Mouse (Mus musculus): ENCODE data around the gene Olfr794.

Olfr794 gene

DNA sequence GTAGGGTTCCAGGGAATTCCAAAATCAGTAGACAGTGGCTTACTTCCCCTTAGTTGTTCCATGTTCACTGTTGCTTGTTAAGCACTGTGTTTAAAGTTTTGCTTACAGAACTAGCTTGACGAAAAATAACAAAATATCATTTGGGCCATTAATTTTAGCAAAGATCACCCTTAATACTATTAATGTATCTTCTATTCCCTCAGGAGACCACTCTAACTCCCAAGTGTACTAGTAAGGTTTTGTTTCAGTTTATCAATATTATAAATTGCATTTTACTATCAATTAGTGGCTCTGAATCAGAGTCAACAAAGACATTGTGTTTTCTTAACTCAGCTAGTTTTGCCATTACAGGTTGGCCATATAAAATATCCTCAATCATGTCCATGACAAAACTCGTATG is at the start of gene Olfr794:
Gene Olfr794, plus strand, starts transcription at position 301 of the 400 bp plus-strand sequence.
- in situ Hi-C loops (cut with MboI, MseI), result no loop called here

DNA sequence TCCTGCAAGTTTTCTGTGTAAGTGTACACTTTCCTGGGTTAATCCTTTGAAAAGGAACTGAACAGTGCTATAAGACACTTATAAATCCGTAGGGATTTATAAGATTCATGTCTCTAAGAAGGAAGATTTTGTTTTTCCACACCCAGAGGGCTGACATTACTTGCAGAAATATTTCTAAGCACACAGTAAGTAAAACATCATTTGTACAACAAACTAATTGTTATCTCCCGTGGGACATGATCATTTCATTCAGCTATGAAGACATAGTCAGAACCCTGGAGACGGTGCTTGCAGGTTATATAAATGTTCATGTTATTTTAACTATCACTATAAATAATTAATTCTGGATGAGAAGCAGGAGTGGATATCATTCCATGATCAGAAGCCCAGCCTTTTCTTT is 46.0 kb upstream of the Olfr794 start, which contains the start of gene Olfr791:
Gene Olfr791, plus strand, starts transcription at position 301 of the 400 bp plus-strand sequence.
- in situ Hi-C loops (cut with MboI, MseI), result no loop called here

DNA sequence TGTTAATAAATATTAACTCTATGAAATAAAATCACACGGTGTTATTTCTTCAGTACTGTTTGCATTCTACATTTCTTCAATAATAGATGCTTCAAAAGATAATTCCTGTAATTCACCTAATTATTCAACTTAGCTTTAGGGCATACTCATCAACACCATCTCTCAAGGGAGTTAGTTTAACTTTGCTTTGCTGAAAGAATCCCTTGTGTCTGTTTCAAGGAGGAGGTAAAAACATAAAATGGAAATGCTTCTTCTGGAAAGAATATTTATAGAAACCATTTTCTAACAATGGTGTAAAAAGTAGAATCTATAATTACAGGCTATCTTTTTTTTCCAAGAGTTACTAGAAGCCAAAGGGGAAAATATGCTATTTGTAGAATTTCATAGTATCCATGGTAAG is 28.6 kb upstream of the Olfr794 start, which contains the start of gene Olfr792:
Gene Olfr792, plus strand, starts transcription at position 301 of the 400 bp plus-strand sequence.
- in situ Hi-C loops (cut with MboI, MseI), result no loop called here

DNA sequence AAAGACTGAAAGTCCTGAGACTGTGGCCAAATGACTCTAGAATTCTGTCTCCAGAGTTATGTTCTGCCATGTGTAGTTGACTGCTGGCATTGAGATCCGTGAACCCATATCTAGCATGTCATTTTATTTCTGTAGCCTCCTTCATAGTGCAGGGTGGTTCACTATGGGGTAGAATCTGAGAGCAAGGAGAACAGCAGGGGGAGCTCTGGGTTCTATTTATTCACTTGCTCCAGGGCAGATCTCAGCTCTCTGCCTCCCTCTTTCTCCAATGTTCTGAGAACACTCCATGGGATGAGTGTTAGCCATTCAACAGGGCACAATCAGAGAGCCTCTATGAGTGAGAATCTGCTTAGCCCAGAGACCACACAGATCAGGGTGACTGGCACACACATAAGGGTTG is 18.1 kb upstream of the Olfr794 start:
- in situ Hi-C loops (cut with MboI, MseI), result no loop called here

DNA sequence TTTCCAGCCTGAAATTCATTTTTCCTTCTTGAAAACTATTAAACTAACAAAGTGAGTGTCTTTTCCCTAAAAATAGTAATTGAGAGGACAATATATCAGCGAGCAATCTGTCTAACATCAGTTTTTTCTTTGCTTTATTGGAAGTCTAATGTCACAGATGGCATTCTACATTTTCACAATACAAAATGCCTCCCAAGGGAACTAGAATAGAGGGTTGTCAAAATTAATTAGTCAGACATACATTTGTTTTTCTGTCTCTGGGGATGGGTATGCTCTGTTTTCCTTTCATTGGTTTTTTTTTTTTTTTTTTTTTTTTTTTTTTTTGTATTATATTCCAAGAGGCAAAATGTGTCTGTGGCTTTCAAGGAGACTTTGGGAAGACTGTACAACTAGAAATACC is 9.6 kb downstream of the Olfr794 start:
- in situ Hi-C loops (cut with MboI, MseI), result no loop called here

DNA sequence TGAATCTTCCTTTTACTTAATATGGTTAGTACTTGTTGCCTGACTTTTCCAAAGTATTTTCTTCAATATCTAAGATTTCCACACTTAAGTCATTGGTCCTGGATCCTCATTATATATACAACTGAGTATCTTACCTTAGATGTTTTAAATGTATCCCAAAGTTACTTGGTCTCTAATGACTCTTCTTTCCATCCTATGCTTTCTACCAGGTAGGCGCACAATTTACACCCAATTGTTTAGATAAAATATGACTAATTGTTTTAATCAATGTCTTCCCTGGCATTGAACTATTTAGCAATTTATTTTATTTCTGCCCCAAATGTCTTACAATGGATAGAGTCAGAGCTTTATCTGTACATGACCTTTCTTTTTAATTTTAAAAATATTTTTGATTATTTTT is 45.0 kb downstream of the Olfr794 start, which contains the start of gene Olfr796:
Gene Olfr796, minus strand, starts transcription at position 101 of the 400 bp plus-strand sequence.
- in situ Hi-C loops (cut with MboI, MseI), result no loop called here

DNA sequence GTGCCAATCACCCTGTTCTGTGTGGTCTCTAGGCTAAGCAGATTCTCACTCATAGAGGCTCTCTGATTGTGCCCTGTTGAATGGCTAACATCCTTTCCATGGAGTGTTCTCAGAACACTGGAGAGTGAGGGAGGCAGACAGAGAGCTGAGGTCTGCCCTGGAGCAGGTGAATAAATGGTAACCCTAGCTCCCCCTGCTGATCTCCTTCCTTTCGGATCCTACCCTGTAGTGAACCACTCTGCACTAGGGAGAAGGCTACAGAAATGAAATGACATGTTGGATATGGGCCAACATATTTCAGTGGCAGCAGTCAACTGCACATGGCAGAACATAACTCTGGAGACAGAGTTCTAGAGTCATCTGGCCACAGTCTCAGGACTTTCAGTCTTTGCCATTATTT is 54.3 kb downstream of the Olfr794 start:
- in situ Hi-C loops (cut with MboI, MseI), result no loop called here
